Mouse (Mus musculus) cortical plate, adult 2 months (tissue): ENCODE data around the gene Whamm. TPM values are rescaled to one million over a fixed set of nuclear protein-coding genes. Genes with fewer than 3 reads are reported as not detected.

Experiments
- H3K27ac ChIP-seq: fragments of 200-500 bp; 2 replicates; pipeline ENCODE4 v1.5.1; 2012; ENCODE audit warnings: low read length, control low read depth, inconsistent platforms; ENCODE audit not compliant: insufficient read depth
- H3K4me1 ChIP-seq: fragments of 200-500 bp; 2 replicates; pipeline ENCODE4 v1.6.1; 2011; ENCODE audit warnings: low read length; ENCODE audit not compliant: control insufficient read depth, insufficient read depth
- H3K4me3 ChIP-seq: fragments of 200-500 bp; 2 replicates; pipeline ENCODE4 v1.5.1; 2011; ENCODE audit warnings: mild to moderate bottlenecking, low read length, control low read depth; ENCODE audit not compliant: insufficient read depth
- CTCF ChIP-seq: fragments of 200-500 bp; IDR thresholded peaks from 2 replicates; pipeline ENCODE4 v1.5.1; 2011; ENCODE audit warnings: mild to moderate bottlenecking, control low read depth, low read length; ENCODE audit not compliant: insufficient read depth; ENCODE audit errors: extremely low read depth
- POLR2A ChIP-seq: fragments of 200-500 bp; IDR thresholded peaks from 2 replicates; pipeline ENCODE4 v1.6.1; 2011; ENCODE audit warnings: mild to moderate bottlenecking, low read length, control low read depth; ENCODE audit not compliant: insufficient read depth; ENCODE audit errors: extremely low read depth
- polyA plus RNA-seq: library from polyadenylated mRNA; depleted of rRNA; stranded (reverse); fragments of >200 nt; gene quantifications from 2 replicates; pipeline ENCODE4 v1.2.3, GENCODE M21; 2012; rRNA removed

Whamm gene
- polyA plus RNA-seq = 19.9 and 22.3 TPM in 2 replicates

GRCm38 (mm10) chr7:81571108-81571940, at the start of gene Whamm:
TSS of gene Whamm (plus strand) at chr7:81571266.
- Histone ChIP-seq H3K4me3 (peak within 1 kb of the TSS; percentile 99), H3K27ac (peak within 1 kb of the TSS; percentile 94), H3K4me1 (peaks cover 8% of the 10 kb centered on the region; the same call in 1 of the 2 replicates)
- TF ChIP-seq POLR2A (peak; percentile 96), CTCF (no peak)

- H3K27ac ChIP-seq = peak overlapping the region; percentile 79
- H3K4me3 ChIP-seq = peak overlapping the region; percentile 71
- TF ChIP-seq CTCF = no peak
- TF ChIP-seq POLR2A = peak; percentile 92
- H3K4me1 ChIP-seq = peaks cover 2% of the 10 kb centered on the region; the same call in 1 of the 2 replicates
Observed at GRCm38 (mm10) chr7:81523008-81523662, 47.9 kb upstream of the Whamm start.

GRCm38 (mm10) chr7:81523663-81524017, 47.4 kb upstream of the Whamm start:
- Histone ChIP-seq H3K4me3 (peak overlapping the region; percentile 71), H3K4me1 (peaks cover 2% of the 10 kb centered on the region; the same call in 1 of the 2 replicates), H3K27ac (peak overlapping the region; percentile 37; the same call in 1 of the 2 replicates)
- TF ChIP-seq CTCF (no peak), POLR2A (no peak)

GRCm38 (mm10) chr7:81528918-81529317, 42.1 kb upstream of the Whamm start:
- Histone ChIP-seq H3K27ac (no peak overlapping the region), H3K4me1 (peaks cover 2% of the 10 kb centered on the region; the same call in 1 of the 2 replicates), H3K4me3 (no peak overlapping the region)
- no peak for TF ChIP-seq POLR2A
- no peak for TF ChIP-seq CTCF

- Histone ChIP-seq H3K27ac (no peak overlapping the region), H3K4me1 (no peaks in the 10 kb centered on the region), H3K4me3 (no peak overlapping the region)
- TF ChIP-seq CTCF = no peak
- no peak for TF ChIP-seq POLR2A
Observed at GRCm38 (mm10) chr7:81531462-81531861, 39.6 kb upstream of the Whamm start.

- Histone ChIP-seq H3K4me3 (no peak overlapping the region), H3K27ac (no peak overlapping the region), H3K4me1 (no peaks in the 10 kb centered on the region)
- TF ChIP-seq CTCF = no peak
Observed at GRCm38 (mm10) chr7:81536478-81536877, 34.6 kb upstream of the Whamm start.

- Histone ChIP-seq H3K4me3 (no peak overlapping the region), H3K4me1 (0 out of 2 replicates have a peak, but pooled peaks cover 2% of the 10 kb centered on the region), H3K27ac (no peak overlapping the region)
- TF ChIP-seq POLR2A (no peak), CTCF (no peak)
Observed at GRCm38 (mm10) chr7:81538070-81538675, 32.9 kb upstream of the Whamm start.

GRCm38 (mm10) chr7:81539565-81539964, 31.5 kb upstream of the Whamm start:
- no peak for TF ChIP-seq CTCF
- TF ChIP-seq POLR2A = no peak
- no peak overlapping the region for H3K27ac ChIP-seq

GRCm38 (mm10) chr7:81540999-81541398, 30.1 kb upstream of the Whamm start:
- TF ChIP-seq CTCF (no peak), POLR2A (no peak)
- Histone ChIP-seq H3K4me1 (0 out of 2 replicates have a peak, but pooled peaks cover 2% of the 10 kb centered on the region), H3K27ac (peak overlapping the region; percentile 27; the same call in 1 of the 2 replicates), H3K4me3 (no peak overlapping the region)

More at GRCm38 (mm10) chr7:81539565-81539964, 31.5 kb upstream of the Whamm start:
- Histone ChIP-seq H3K4me1 (0 out of 2 replicates have a peak, but pooled peaks cover 2% of the 10 kb centered on the region), H3K4me3 (no peak overlapping the region)
